Mouse (Mus musculus) kidney, postnatal 0 days (tissue): Measurements from ENCODE around the gene Gbx2. TPM values are rescaled to one million over a fixed set of nuclear protein-coding genes. Genes with fewer than 3 reads are reported as not detected.

Experiments
- ATAC-seq: fragments of 200-750 bp; cut with Nextera tagmentation; replicated peaks from 2 replicates; pipeline ENCODE4 v1.8.0; 2017; ENCODE audit warnings: low read depth, moderate number of reproducible peaks, moderate TSS enrichment, moderate library complexity; ENCODE audit not compliant: low FRiP score
- DNase-seq: peaks from one replicate; pipeline ENCODE4 v3.0.0-alpha.2; 2016; ENCODE audit warnings: low spot score
- H3K27ac ChIP-seq: fragments of 300-500 bp; sonication (generic); 2 replicates; pipeline ENCODE4 v1.5.1; 2014; ENCODE audit warnings: mild to moderate bottlenecking
- H3K27me3 ChIP-seq: fragments of 300-500 bp; sonication (generic); 2 replicates; pipeline ENCODE4 v1.6.1; 2014; ENCODE audit warnings: low read length, mixed read lengths; ENCODE audit not compliant: insufficient read depth
- H3K36me3 ChIP-seq: fragments of 300-500 bp; sonication (generic); 2 replicates; pipeline ENCODE4 v1.6.1; 2014; ENCODE audit warnings: low read length, mixed read lengths; ENCODE audit not compliant: insufficient read depth
- H3K4me1 ChIP-seq: fragments of 300-500 bp; sonication (generic); replicated peaks from 2 replicates; pipeline ENCODE4 v1.6.1; 2014; ENCODE audit warnings: antibody characterized with exemption, low read length, mixed read lengths; ENCODE audit not compliant: insufficient read depth
- H3K4me2 ChIP-seq: fragments of 300-500 bp; sonication (generic); 2 replicates; pipeline ENCODE4 v1.6.1; 2014; ENCODE audit warnings: mild to moderate bottlenecking, low read length, moderate library complexity, mixed read lengths
- H3K4me3 ChIP-seq: fragments of 300-500 bp; sonication (generic); replicated peaks from 2 replicates; pipeline ENCODE4 v1.5.1; 2014; ENCODE audit warnings: low read depth, low read length
- H3K9ac ChIP-seq: fragments of 300-500 bp; sonication (generic); 2 replicates; pipeline ENCODE4 v1.6.1; 2014; ENCODE audit warnings: low read depth, low read length
- H3K9me3 ChIP-seq: fragments of 300-500 bp; sonication (generic); replicated peaks from 2 replicates; pipeline ENCODE4 v1.6.1; 2016; ENCODE audit warnings: low read length, inconsistent platforms, mixed read lengths
- CTCF ChIP-seq: IDR thresholded peaks from 2 replicates; pipeline ENCODE4 v1.5.1; 2016; ENCODE audit warnings: antibody characterized with exemption, low read depth, mild to moderate bottlenecking, moderate library complexity
- WGBS: fragments of 180-500 bp; shearing (Covaris S2); extraction: QIAGEN DNeasy Blood & Tissue Kit; methylation state at CpG from one replicate; pipeline ENCODE4 v1.1.7; 2014; 5-methylcytosine and 5-hydroxymethylcytosine counted together
- polyA plus RNA-seq: library from polyadenylated mRNA; unstranded; fragments of >200 nt; fragmentation: Nextera tagmentation; extraction: Ambion mirVana; gene quantifications from 2 replicates; pipeline ENCODE4 v1.2.1, GENCODE M21; 2015

Gene Gbx2
- polyA plus RNA-seq, 1 experiment from 2014 or later, result not detected

GRCm38 (mm10) chr1:89921806-89922205, 9.2 kb downstream of the Gbx2 start:
- WGBS, result 4% methylated on average over 10 of the region's 10 CpGs
- Histone ChIP-seq H3K27me3 (peaks cover 73% of the 10 kb centered on the region), H3K27ac (no peak overlapping the region), H3K4me3 (no peak overlapping the region), H3K4me2 (no peak overlapping the region), H3K36me3 (no peaks in the 10 kb centered on the region), H3K4me1 (peaks cover 9% of the 10 kb centered on the region; the same call in 1 of the 2 replicates), H3K9me3 (no peaks in the 10 kb centered on the region), H3K9ac (no peak overlapping the region)
- DNase-seq (no peak), ATAC-seq (no peak)
- peak; percentile 4; the same call in 1 of the 2 replicates for TF ChIP-seq CTCF

- Histone ChIP-seq H3K27ac (no peak overlapping the region), H3K27me3 (peaks cover 48% of the 10 kb centered on the region), H3K36me3 (no peaks in the 10 kb centered on the region), H3K4me3 (no peak overlapping the region), H3K4me2 (no peak overlapping the region), H3K4me1 (peaks cover 9% of the 10 kb centered on the region; the same call in 1 of the 2 replicates), H3K9me3 (no peaks in the 10 kb centered on the region), H3K9ac (no peak overlapping the region)
- TF ChIP-seq CTCF, result no peak
- DNase-seq, result no peak
- WGBS, result 54% methylated on average over 6 of the region's 6 CpGs
- ATAC-seq, result no peak
These were observed 11.8 kb downstream of the Gbx2 start for GRCm38 (mm10) chr1:89919206-89919605.

- no peak overlapping the region for H3K4me2 ChIP-seq
- H3K9me3 ChIP-seq, result no peaks in the 10 kb centered on the region
- 30% methylated on average over 18 of the region's 18 CpGs for WGBS
- ATAC-seq (no peak), DNase-seq (no peak)
- H3K27me3 ChIP-seq, result peaks cover 38% of the 10 kb centered on the region
- H3K36me3 ChIP-seq, result no peaks in the 10 kb centered on the region
- H3K4me1 ChIP-seq, result peaks cover 4% of the 10 kb centered on the region; the same call in 1 of the 2 replicates
- no peak overlapping the region for H3K27ac ChIP-seq
- no peak for TF ChIP-seq CTCF
- H3K4me3 ChIP-seq, result no peak overlapping the region
- H3K9ac ChIP-seq, result no peak overlapping the region
These were observed 12.9 kb downstream of the Gbx2 start for GRCm38 (mm10) chr1:89918111-89918510.

- no peaks in the 10 kb centered on the region for H3K9me3 ChIP-seq
- DNase-seq (no peak), ATAC-seq (no peak)
- no peak overlapping the region for H3K9ac ChIP-seq
- TF ChIP-seq CTCF, result no peak
- H3K4me1 ChIP-seq, result no peaks in the 10 kb centered on the region
- H3K4me2 ChIP-seq, result no peak overlapping the region
- H3K27ac ChIP-seq, result no peak overlapping the region
- 77% methylated on average over 4 of the region's 4 CpGs for WGBS
- no peaks in the 10 kb centered on the region for H3K36me3 ChIP-seq
- no peak overlapping the region for H3K4me3 ChIP-seq
- H3K27me3 ChIP-seq, result peaks cover 7% of the 10 kb centered on the region; the same call in 1 of the 2 replicates
These were observed 17.4 kb downstream of the Gbx2 start for GRCm38 (mm10) chr1:89913611-89914010.

- Histone ChIP-seq H3K36me3 (no peaks in the 10 kb centered on the region), H3K9me3 (no peaks in the 10 kb centered on the region), H3K9ac (no peak overlapping the region), H3K4me3 (no peak overlapping the region), H3K27me3 (0 out of 2 replicates have a peak, but pooled peaks cover 2% of the 10 kb centered on the region), H3K4me1 (no peaks in the 10 kb centered on the region), H3K27ac (no peak overlapping the region), H3K4me2 (no peak overlapping the region)
- 29% methylated on average over 5 of the region's 5 CpGs for WGBS
- TF ChIP-seq CTCF, result no peak
- ATAC-seq (no peak), DNase-seq (no peak)
These were observed 18.6 kb downstream of the Gbx2 start for GRCm38 (mm10) chr1:89912392-89912791.

GRCm38 (mm10) chr1:89909796-89910195, 21.2 kb downstream of the Gbx2 start:
- H3K4me3 ChIP-seq, result no peak overlapping the region

GRCm38 (mm10) chr1:89902641-89903040, 28.3 kb downstream of the Gbx2 start:
- TF ChIP-seq CTCF, result no peak
- Histone ChIP-seq H3K4me1 (no peaks in the 10 kb centered on the region), H3K4me3 (no peak overlapping the region), H3K36me3 (no peaks in the 10 kb centered on the region), H3K9me3 (no peaks in the 10 kb centered on the region), H3K27ac (no peak overlapping the region), H3K9ac (no peak overlapping the region), H3K27me3 (no peaks in the 10 kb centered on the region), H3K4me2 (no peak overlapping the region)
- no peak for ATAC-seq
- WGBS, result 69% methylated on average over 1 of the region's 1 CpGs
- no peak for DNase-seq

More at GRCm38 (mm10) chr1:89909796-89910195, 21.2 kb downstream of the Gbx2 start:
- TF ChIP-seq CTCF, result no peak
- no peak overlapping the region for H3K9ac ChIP-seq
- H3K27ac ChIP-seq, result no peak overlapping the region
- WGBS, result 83% methylated on average over 8 of the region's 8 CpGs
- no peak for ATAC-seq
- no peaks in the 10 kb centered on the region for H3K36me3 ChIP-seq
- no peaks in the 10 kb centered on the region for H3K27me3 ChIP-seq
- no peak overlapping the region for H3K4me2 ChIP-seq
- no peak for DNase-seq
- no peaks in the 10 kb centered on the region for H3K4me1 ChIP-seq
- H3K9me3 ChIP-seq, result no peaks in the 10 kb centered on the region
